Mouse (Mus musculus): ENCODE data around the gene Ube2d1.

Ube2d1 gene

DNA sequence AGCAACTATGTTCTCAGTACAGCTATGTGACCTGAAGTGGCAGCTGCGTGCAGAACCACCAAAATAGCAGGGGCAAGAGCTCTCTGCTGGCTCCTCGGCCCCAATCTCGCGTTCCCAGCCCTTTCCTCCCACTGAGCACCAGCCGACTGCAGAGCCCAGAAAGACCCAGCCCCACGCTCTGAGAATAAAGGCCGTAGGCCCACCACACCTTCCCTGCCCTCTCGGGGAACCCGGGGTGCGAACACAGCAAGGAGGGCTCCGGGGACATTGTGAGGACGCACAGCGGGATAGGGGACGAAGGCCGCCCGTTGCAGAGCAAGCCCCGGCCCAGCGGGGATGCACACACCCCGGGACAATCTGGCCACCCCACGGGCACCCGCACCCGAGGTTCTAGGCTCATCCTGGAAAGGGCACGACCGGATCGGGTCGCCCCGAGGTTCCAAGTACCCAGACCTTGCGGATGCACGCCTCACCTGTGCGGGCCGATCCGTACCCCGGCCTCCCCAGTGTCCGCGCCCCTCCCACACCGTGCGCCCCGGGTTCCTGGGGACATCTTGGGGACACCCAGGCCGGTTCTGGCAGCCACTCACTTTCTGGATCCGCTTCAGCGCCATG lies 444 bp downstream of the Ube2d1 start:
- no peak for DNase-seq (ENCODE audit: low spot score)

DNA sequence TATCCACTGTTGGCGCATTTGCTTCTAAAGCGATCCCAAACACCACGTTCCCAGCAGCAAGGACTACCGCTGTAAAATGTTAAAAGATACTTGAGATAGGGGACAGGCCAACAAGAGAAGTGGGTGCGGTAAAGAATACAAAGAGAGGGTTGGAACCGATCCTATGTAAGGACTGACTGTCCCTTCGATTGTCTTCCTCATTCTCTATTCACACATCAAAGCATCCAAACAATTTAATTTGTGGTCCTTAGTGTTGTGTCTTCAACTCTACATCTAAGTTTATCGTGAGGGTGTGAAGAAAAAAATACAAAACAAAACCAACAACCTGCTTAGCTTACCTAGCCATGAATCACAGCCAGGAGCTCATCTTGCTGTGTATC lies 941 bp downstream of the Ube2d1 start:
- DNase-seq (ENCODE audit: low spot score) = no peak

- no peak for DNase-seq (ENCODE audit: low spot score)
These were observed 11.9 kb downstream of the Ube2d1 start for GRCm38 (mm10) chr10:71273008-71273739.

GRCm38 (mm10) chr10:71267973-71268372 lies 17.1 kb downstream of the Ube2d1 start:
- DNase-seq (ENCODE audit: low spot score) = no peak

DNA sequence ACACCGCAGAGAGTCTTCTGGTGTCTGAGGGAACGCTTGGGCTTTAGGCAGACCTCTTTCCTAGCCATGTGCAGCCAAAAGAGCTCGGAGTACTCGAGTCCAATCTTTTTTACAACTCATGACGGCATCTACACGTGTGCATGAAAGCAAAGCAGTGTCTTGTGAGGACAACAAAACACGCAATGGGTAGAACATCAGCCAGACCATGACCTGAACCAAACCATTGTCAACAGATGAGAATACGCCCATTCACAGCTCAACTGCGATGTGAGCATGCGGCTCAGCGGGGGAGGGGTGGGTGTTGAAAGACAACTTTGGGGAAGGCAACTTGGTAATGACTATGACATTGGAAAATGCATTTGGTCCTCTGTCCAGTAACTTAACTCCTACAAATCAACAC lies 17.6 kb downstream of the Ube2d1 start:
- no peak for DNase-seq (ENCODE audit: low spot score)

GRCm38 (mm10) chr10:71265067-71265466 lies 20.0 kb downstream of the Ube2d1 start:
- DNase-seq (ENCODE audit: low spot score) = no peak

GRCm38 (mm10) chr10:71261637-71262036 lies 23.4 kb downstream of the Ube2d1 start:
- no peak for DNase-seq (ENCODE audit: low spot score)

GRCm38 (mm10) chr10:71258943-71259342 lies 26.1 kb downstream of the Ube2d1 start:
- no peak for DNase-seq (ENCODE audit: low spot score)

GRCm38 (mm10) chr10:71258516-71258915 lies 26.5 kb downstream of the Ube2d1 start:
- DNase-seq (ENCODE audit: low spot score) = no peak

DNA sequence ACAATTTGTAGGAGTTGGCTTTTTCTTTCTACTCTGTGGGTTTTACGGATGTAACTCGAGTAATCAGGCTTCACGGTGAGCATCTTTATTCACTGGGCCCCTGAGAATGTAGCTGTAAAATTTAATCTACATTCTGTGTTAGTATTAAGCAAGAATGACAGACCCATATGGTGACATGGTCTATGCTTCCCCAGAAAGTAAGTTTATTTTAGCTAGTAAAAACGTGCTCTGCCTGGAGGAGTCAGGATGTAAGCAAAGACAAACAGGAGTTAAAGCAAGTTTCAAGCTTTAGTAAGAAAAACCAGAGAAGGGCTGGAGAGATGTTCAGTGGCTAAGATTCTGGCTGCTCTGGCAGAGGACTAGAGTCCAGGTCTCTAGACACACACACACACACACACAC lies 31.9 kb downstream of the Ube2d1 start:
- DNase-seq (ENCODE audit: low spot score) = no peak

DNA sequence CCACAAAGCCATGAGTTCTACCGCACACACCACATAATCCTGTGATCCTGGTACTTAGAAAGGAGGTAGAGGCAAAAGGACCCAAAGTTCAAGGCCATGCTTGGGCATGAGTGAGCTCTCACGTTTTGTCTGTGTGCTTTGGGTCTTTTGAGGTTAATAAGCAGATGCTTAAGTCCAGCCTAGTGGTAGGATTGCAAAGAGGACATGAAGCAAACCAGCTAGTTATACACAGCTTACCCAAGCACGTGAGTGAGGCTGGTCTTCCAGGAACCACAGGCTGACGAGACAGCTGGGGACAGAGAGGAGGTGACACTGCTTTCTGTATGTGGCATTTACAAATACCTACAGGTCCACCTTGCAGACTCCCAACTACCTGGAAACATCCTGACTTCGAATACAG lies 32.6 kb downstream of the Ube2d1 start:
- DNase-seq (ENCODE audit: low spot score) = no peak

DNA sequence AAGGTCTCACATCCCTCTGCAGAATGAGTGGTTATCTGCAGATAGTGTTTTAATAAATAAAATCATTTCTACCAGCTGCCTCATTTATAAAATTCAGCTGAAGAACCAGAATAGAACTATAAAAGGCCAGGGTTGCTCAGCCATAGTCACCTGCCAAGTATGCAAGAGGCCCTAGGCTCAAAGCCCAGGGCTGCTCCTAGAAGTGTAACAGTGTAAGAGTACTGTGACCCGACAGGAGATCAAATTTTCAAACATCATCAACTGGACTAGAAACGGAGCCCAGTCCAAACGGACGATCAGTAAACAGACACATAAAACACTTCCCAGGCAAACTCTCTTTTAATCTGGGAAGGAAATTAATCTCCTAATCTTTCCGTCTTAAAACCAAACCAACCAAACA lies 33.2 kb downstream of the Ube2d1 start:
- peak; percentile 64 for DNase-seq (ENCODE audit: low spot score)

- DNase-seq (ENCODE audit: low spot score) = no peak
These were observed 33.8 kb downstream of the Ube2d1 start for GRCm38 (mm10) chr10:71251256-71251655.

GRCm38 (mm10) chr10:71250472-71250871 lies 34.6 kb downstream of the Ube2d1 start:
- DNase-seq (ENCODE audit: low spot score) = no peak

GRCm38 (mm10) chr10:71249086-71249880 lies 35.8 kb downstream of the Ube2d1 start:
- DNase-seq (ENCODE audit: low spot score) = no peak

DNA sequence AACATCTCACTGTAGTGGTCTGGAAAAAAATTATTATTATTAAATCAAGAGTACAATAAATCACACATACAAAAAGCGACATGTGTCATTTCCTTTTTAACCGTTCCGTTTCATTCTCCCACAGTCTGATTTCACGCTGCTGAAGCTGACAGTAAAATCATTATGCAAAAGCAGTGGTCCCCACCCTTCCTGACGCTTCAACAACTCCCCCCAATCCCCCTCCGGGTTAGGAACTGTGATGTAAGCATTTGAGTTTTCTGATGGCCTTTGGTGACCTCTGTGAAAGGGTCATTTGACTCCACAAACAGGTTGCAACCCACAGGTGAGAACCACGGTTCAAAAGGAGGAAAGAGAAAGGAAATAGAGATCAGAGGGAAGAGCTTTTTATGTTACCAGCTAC lies 38.1 kb downstream of the Ube2d1 start:
- no peak for DNase-seq (ENCODE audit: low spot score)

DNA sequence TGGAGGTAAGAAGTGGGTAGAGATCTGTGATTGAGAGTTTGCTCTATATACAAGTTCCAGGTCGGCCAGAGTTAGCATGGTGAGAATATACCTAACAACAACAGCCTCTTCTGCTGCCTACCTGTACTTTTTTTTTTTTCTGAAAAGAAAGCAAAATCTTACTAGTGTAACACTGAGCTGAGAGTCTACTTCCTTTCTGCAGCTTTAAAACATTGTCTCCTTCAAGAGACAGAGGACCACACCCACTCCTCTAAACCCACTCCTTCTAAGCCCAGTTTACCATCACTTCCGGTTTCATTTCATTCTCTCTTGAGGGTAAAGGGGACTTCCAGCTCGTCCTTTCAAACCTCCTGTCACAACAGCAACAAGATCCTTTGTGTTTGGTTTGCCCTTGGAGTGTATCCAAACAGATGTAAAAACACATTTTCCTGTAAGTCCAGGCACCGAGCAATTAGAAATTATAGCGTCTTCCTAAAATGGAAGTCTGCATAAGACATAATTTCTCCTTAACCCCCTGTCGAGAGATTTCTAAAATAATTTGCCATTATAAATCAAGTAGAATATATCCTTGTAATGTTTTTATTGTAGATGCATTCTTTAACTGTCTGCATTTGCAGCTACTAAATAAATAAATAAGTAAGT lies 45.5 kb downstream of the Ube2d1 start:
- DNase-seq (ENCODE audit: low spot score) = peak; percentile 34

DNA sequence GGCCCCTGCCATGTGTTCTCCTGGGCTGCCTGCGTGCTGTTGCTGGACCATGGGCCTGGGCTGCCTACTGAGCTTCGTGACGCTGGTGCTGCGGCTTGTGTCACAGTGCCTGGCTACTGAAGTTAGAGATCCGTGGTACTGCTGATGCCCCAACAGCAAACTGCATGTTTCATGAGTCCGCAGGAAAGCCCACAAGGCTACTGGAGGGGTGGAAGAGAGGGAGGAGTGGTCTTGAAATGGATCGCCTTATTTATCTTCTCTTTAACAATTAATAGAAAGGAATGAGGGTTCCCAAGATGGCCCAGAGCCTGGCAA lies 46.9 kb downstream of the Ube2d1 start, which contains the start of gene Tfam:
TSS of gene Tfam (minus strand) at position 41 of the 315 bp plus-strand sequence.
- no peak for DNase-seq (ENCODE audit: low spot score)

- DNase-seq (ENCODE audit: low spot score) = peak; percentile 87
These were observed 47.4 kb downstream of the Ube2d1 start for GRCm38 (mm10) chr10:71237516-71238239.

GRCm38 (mm10) chr10:71234071-71234470 lies 51.0 kb downstream of the Ube2d1 start:
- no peak for DNase-seq (ENCODE audit: low spot score)

DNA sequence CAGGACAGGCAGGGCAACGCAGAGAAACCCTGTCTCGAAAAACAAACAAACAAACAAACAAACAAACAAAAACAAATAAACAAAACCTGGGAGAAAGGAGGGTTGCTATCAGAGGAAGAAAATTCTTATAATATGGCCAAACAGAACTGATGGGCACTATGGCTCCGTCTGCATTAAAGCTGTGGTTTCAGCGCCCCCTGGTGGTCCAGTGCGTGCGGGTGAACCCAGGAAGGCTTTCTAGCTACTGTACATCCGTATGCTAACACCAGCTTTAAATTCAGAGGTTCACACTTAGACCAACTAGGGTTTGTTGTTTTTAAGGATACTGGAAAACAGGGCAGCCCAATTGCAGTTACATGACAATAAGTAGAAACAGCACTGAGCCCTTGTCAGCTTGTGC lies 59.2 kb downstream of the Ube2d1 start:
- DNase-seq (ENCODE audit: low spot score) = peak; percentile 76

DNA sequence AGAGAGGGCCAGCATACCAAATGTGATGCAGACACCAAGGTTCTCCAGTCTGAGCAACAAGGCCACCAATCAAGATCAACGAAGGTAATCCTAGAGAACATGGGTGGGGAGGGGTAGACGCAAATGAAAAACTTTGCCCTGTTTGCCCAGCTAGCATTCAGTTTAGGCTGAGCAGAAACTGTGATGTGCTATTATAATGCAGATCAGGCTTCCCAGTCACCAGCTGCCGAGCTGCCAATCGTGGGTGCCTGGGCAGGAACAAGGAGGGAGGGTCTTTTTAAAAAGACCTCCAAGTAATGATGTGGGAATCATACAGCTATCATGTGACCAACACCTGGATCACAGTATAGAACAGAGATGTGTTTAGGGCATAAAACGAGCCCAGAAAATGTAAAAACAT lies 62.0 kb downstream of the Ube2d1 start:
- no peak for DNase-seq (ENCODE audit: low spot score)

Measured in adipocyte (in vitro differentiated cells).